Mouse (Mus musculus) frontal cortex, postnatal 10 days (tissue): ENCODE results near the gene Iqgap1.

Source experiments
- DNase-seq, 2 experiments: peaks; one replicate each; pipeline ENCODE4 v3.0.0; 2022; ENCODE audit warnings: low spot score in 2 of 2, mixed read lengths in 1 of 2

Iqgap1 gene

DNA sequence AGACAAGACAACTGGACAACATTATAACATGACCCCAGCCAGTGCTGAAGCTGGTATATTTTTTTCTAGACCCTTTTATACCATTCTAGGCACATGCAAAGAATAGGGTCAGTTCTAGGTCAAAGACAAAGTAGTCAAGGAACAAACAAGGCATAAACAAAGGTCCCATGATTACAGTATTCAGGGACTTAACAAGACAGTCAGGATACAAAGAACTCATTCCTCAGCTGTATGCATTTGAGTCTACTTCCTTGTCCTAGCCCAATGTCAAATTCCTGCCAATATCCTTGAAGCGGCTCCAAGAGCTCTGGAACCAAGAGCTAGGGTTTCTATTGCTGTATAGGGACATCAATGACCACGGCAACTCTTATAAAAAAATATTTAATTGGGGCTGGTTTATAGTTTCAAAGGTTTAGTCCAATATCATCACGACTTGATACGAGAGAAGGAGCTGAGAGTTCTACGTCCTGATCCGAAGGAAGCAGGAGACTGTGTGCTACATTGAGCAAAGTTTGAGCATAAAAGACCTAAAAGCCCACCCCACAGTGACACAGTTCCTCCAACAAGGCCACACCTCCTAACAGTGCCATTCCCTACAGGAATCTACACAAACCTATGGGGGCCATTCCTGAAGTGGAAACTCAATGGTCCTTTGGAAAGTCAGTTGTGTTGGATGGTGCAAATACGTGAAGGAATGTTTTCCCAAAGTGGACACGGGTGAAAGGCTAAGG is 18.3 kb upstream of the Iqgap1 start:
- DNase-seq: no peak

DNA sequence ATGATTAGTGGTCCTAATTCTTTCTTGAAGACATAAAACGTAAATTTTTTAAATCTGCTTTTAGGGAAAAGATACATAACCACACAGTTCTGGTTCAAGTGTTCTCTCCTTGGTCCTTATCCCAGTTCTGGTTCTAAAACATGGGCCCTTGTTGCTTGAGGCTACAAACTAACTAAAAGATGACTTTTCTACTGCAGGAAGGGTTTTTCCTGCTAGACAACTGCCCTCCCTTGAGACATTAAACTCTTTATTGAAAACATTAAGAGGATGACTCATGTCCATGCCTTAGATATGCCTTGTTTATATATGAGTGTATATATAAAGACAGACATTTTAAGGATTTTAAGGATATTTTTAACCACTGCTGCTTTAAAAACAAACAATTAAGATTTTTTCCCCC is 17.4 kb upstream of the Iqgap1 start:
- DNase-seq: no peak

GRCm38 (mm10) chr7:80842132-80842531 is 16.4 kb upstream of the Iqgap1 start:
- no peak for DNase-seq

GRCm38 (mm10) chr7:80840937-80841336 is 15.2 kb upstream of the Iqgap1 start:
- no peak for DNase-seq

GRCm38 (mm10) chr7:80840241-80840640 is 14.5 kb upstream of the Iqgap1 start:
- DNase-seq: no peak

DNA sequence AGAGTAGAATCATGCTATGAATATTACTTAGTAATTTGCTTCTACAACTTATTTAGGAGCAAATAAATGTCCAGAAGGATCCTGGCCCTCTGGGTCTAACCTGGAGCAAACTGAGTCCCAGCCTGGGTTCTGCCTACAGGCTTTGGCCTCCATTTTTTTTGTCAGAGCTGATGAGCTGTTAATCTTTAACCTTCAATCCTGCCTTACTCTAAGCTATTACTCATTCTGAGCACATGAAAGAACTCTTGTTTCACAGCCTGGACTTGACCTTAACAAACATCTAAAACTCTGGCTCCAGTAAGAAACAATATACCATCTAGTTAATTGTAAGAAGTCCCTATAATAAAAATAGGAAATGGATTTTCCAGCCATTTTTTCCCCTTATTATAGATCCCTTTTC is 14.0 kb upstream of the Iqgap1 start:
- no peak for DNase-seq

GRCm38 (mm10) chr7:80838247-80838646 is 12.5 kb upstream of the Iqgap1 start:
- no peak for DNase-seq

GRCm38 (mm10) chr7:80837736-80838135 is 12.0 kb upstream of the Iqgap1 start:
- DNase-seq: no peak

DNA sequence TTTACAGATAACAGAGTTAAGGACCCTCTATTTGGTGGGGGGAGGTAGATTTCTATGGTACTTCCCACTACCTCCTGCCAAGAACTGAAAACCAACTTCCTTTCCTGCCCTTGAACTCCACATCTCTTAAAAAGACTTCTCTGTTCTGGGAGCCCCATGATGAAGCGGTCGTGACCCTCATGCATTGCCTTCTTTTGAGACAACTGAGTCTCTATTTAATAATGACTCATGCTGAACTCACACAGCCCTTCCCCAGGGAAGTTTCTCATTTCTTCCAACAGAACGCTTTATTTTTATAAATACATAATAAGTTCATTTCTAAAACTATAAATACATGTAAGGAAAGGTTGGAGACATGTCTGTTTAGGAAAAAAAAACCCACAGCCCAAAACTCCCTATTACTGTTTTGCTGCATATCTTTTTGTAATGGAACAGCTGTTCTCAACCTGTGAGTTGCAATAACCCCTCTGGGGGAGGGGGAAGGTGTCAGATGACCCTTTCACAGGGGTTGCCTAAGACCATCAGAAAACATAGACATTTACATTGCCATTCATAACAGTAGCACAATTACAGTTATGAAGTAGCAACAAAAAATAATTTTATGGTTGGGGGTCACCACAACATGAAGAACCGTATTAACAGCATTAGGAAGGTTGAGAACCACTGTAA is 10.3 kb upstream of the Iqgap1 start:
- DNase-seq: no peak

GRCm38 (mm10) chr7:80833651-80834532 is 8.1 kb upstream of the Iqgap1 start:
- DNase-seq: no peak

DNA sequence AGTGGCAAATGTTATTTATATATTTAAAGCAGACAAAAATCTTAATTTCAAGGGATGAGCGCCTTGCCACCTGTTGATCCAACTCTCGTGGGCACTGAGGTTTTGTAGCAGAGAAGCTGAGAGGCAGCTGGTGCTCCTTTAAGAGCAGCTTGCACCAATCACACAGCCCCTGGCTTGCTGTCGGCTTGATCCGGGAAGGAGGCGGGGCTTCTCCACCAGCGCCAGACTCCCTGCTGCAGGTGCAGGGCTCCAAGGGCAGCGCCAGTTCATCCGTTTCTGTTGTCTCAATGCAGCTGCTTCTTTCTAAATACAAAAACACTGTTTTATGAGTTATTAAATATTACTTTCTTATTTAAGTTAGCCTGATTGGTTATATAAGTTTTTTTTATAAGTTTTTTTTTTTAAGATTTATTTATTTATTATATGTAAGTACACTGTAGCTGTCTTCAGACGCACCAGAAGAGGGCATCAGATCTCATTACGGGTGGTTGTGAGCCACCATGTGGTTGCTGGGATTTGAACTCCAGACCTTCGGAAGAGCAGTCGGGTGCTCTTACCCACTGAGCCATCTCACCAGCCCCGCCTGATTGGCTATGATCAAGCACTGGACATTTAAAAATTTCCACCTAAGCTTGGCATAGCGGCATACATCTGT is 7.3 kb upstream of the Iqgap1 start:
- DNase-seq: peak in 1 of 2 experiments; percentile 28

GRCm38 (mm10) chr7:80832191-80832590 is 6.4 kb upstream of the Iqgap1 start:
- DNase-seq: no peak

- DNase-seq: no peak
Measured at GRCm38 (mm10) chr7:80830193-80830803, 4.5 kb upstream of the Iqgap1 start.

- DNase-seq: no peak
Measured at GRCm38 (mm10) chr7:80828146-80828860, 2.5 kb upstream of the Iqgap1 start.

- no peak for DNase-seq
Measured at GRCm38 (mm10) chr7:80823875-80824682, 1.7 kb downstream of the Iqgap1 start.

GRCm38 (mm10) chr7:80823267-80823666 is 2.5 kb downstream of the Iqgap1 start:
- no peak for DNase-seq

DNA sequence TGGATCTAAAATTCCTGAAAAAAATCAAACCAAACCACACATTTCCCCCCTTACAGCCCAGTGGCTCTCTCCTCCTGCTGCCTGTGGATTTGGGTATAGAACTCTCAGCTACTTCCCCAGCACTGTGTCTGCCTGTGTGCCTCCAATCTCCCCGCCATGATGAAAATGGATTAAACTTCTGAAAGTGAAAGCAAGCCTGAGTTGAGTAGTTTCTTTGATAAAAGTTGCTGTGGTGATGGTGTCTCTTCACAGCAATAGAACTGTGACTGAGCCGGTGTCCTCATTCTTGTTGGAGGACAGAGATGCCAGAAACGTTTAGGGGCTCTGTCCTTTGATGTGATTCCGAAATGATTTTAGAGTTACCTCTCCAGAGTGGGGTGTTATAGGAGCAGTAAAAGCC is 4.9 kb downstream of the Iqgap1 start:
- no peak for DNase-seq

- no peak for DNase-seq
Measured at GRCm38 (mm10) chr7:80816641-80817040, 9.1 kb downstream of the Iqgap1 start.

- no peak for DNase-seq
Measured at GRCm38 (mm10) chr7:80813397-80813796, 12.4 kb downstream of the Iqgap1 start.

GRCm38 (mm10) chr7:80806331-80806730 is 19.4 kb downstream of the Iqgap1 start:
- no peak for DNase-seq
